Mouse (Mus musculus) lung, postnatal 25 days (tissue): ENCODE data around the gene Pcsk5.

Experiments
- DNase-seq: peaks from one replicate; pipeline ENCODE4 v3.0.0; 2022; ENCODE audit warnings: low spot score

The Pcsk5 gene

GRCm38 (mm10) chr19:17393841-17394591, 443.4 kb downstream of the Pcsk5 start, which contains the start of gene Rfk:
Rfk (plus strand) TSS chr19:17394043.
- DNase-seq, result peak; percentile 93

- no peak for DNase-seq
These were observed 444.6 kb downstream of the Pcsk5 start for GRCm38 (mm10) chr19:17392866-17393265.

GRCm38 (mm10) chr19:17388404-17388803, 449.0 kb downstream of the Pcsk5 start:
- peak; percentile 36 for DNase-seq

- no peak for DNase-seq
These were observed 451.0 kb downstream of the Pcsk5 start for GRCm38 (mm10) chr19:17386424-17386823.

- DNase-seq, result no peak
These were observed 452.0 kb downstream of the Pcsk5 start for GRCm38 (mm10) chr19:17385426-17385825.

GRCm38 (mm10) chr19:17385022-17385421, 452.4 kb downstream of the Pcsk5 start:
- no peak for DNase-seq

- no peak for DNase-seq
These were observed 454.5 kb downstream of the Pcsk5 start for GRCm38 (mm10) chr19:17382807-17383397.
